Mouse (Mus musculus) common myeloid progenitor, adult 5-6 weeks (primary cell): ENCODE measurements at regions not wholly inside any gene's neighbourhood (a gene's known extent, or its start where the extent isn't known, plus 50 kb on each side); places are given as distances from the start of the nearest gene placed in this dataset.

ENCODE experiments used
- ATAC-seq: replicated peaks from 2 replicates; pipeline ENCODE4 v1.8.0; 2016; ENCODE audit warnings: low read depth, mild to moderate bottlenecking, moderate TSS enrichment, inconsistent platforms; ENCODE audit not compliant: poor library complexity, severe bottlenecking

DNA sequence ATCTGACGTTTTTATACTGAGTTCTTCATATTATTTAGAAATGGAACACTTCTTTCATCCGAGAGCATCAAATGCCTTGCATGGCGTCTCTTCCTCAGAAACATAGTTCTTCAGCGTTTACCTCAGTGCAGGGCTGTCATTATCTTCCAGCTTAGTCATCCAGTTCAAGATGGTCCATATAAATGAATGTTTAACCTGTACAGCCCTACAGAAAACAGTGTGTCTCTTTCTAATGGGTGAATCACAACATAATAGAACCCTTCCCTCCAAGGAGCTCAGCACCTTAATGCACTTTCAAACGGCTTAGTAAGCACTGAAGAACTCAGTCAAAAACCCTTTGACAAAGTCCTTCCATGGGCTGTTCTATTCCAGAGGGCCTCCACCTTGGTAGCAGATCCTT lies 49.8 kb upstream of the Atp2b1 start:
- no peak for ATAC-seq
